Mouse (Mus musculus): ENCODE measurements around the gene Dab2ip.

DNA sequence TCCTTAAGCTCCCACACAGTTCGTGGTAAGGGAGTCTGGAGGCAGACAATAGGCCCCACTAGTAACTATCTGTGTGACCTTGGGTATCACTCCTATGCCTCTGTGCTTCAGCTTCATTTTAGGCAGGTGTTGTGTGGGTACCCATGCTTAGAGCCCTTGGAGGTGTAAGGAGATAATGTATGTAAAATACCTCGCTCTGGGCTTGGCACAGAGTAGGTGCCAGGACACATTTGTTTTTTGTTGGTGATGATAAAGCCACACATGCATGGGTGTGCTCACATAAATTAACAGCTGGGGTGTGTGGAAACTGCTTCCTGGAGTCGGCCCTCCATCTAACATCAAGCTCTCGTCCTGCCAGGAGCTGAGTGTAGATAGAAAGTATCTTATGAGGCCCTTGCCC, 130.1 kb downstream of the Dab2ip start:
- TF ChIP-seq CTCF (IDR thresholded peaks at IDR 0.05; ENCODE audit: control insufficient read depth, insufficient read depth, insufficient replicate concordance, low read depth, low read length) (no peak), POLR2A (IDR thresholded peaks at IDR 0.05; ENCODE audit: control insufficient read depth, low read depth, low read length) (no peak)

Measured in testis, adult 2 months (tissue).